Mouse (Mus musculus) lung, adult 2 months (tissue): ENCODE measurements around the gene Adprm.

Experiments
- CTCF ChIP-seq: fragments of 200-500 bp; IDR thresholded peaks from 2 replicates; pipeline ENCODE4 v1.5.1; 2011; ENCODE audit warnings: mild to moderate bottlenecking, low read length, control low read depth; ENCODE audit not compliant: insufficient read depth
- POLR2A ChIP-seq: fragments of 200-500 bp; IDR thresholded peaks from 2 replicates; pipeline ENCODE4 v1.6.1; 2011; ENCODE audit warnings: low read depth, mild to moderate bottlenecking, control low read depth, low read length, borderline replicate concordance; ENCODE audit errors: extremely low read depth

GRCm38 (mm10) chr11:67039799-67040198 is 12.6 kb downstream of the Adprm start:
- TF ChIP-seq CTCF (0 out of 2 replicates have a peak, but pooled peaks have one; percentile 10), POLR2A (no peak)
